Mouse (Mus musculus) megakaryocyte-erythroid progenitor cell, adult 5-6 weeks (primary cell): ENCODE results near the gene Gm12216. TPM values are rescaled to one million over a fixed set of nuclear protein-coding genes. Genes with fewer than 3 reads are reported as not detected.

Source experiments
- total RNA-seq, 2 experiments: library from RNA; stranded (forward) in 1 of 2; stranded (reverse) in 1 of 2; fragments of 200-1000, 215-1000 nt in 1 of 2; fragments of >200 nt in 1 of 2; fragmentation: Nextera tagmentation in 1 of 2; gene quantifications; 2 replicates each; pipeline ENCODE4 v1.2.3; 2014 to 2017

The Gm12216 gene
- total RNA-seq, 2 experiments from 2014 or later = 12.6 TPM; not detected in 1

Other genes starting within 250 kb of the Gm12216 start
- not detected in 2 replicates for gene Il4, start 240.6 kb downstream of the Gm12216 start, total RNA-seq (2014; fragmentation: Nextera tagmentation)
- 3.5 and 5.0 TPM in 2 replicates for gene Il4, start 240.6 kb downstream of the Gm12216 start, total RNA-seq (2017)
- gene Il13, start 224.6 kb downstream of the Gm12216 start, total RNA-seq (2014; fragmentation: Nextera tagmentation) = not detected in 2 replicates
- not detected in 2 replicates for gene Il13, start 224.6 kb downstream of the Gm12216 start, total RNA-seq (2017)
- gene Rad50, start 151.9 kb downstream of the Gm12216 start, total RNA-seq (2014; fragmentation: Nextera tagmentation) = 53.6 and 58.6 TPM in 2 replicates
- 91.4 and 110 TPM in 2 replicates for gene Rad50, start 151.9 kb downstream of the Gm12216 start, total RNA-seq (2017)
- not detected in 2 replicates for gene Il5, start 138.5 kb downstream of the Gm12216 start, total RNA-seq (2014; fragmentation: Nextera tagmentation)
- not detected in 2 replicates for gene Il5, start 138.5 kb downstream of the Gm12216 start, total RNA-seq (2017)
- gene Irf1, start 89.2 kb downstream of the Gm12216 start, total RNA-seq (2014; fragmentation: Nextera tagmentation) = 3.1 and 4.4 TPM in 2 replicates
- 39.2 and 50.6 TPM in 2 replicates for gene Irf1, start 89.2 kb downstream of the Gm12216 start, total RNA-seq (2017)
- not detected in 2 replicates for gene Gm17334, start 86.1 kb downstream of the Gm12216 start, total RNA-seq (2014; fragmentation: Nextera tagmentation)
- gene Gm17334, start 86.1 kb downstream of the Gm12216 start, total RNA-seq (2017) = 0.89 TPM in 1 of 2 replicates, not detected in the other
- 6.3 and 10.5 TPM in 2 replicates for gene Slc22a5, start 32.4 kb upstream of the Gm12216 start, total RNA-seq (2014; fragmentation: Nextera tagmentation)
- 7.0 and 11.2 TPM in 2 replicates for gene Slc22a5, start 32.4 kb upstream of the Gm12216 start, total RNA-seq (2017)
- 1.5 and 4.3 TPM in 2 replicates for gene Slc22a21, start 121.1 kb upstream of the Gm12216 start, total RNA-seq (2014; fragmentation: Nextera tagmentation)
- 2.3 TPM in 1 of 2 replicates, not detected in the other for gene Slc22a21, start 121.1 kb upstream of the Gm12216 start, total RNA-seq (2017)
- 8.4 and 11.5 TPM in 2 replicates for gene Slc22a4, start 168.8 kb upstream of the Gm12216 start, total RNA-seq (2014; fragmentation: Nextera tagmentation)
- gene Slc22a4, start 168.8 kb upstream of the Gm12216 start, total RNA-seq (2017) = 1.8 and 4.9 TPM in 2 replicates
- gene Pdlim4, start 209.8 kb upstream of the Gm12216 start, total RNA-seq (2014; fragmentation: Nextera tagmentation) = not detected in 2 replicates
- gene Pdlim4, start 209.8 kb upstream of the Gm12216 start, total RNA-seq (2017) = 0.69 TPM in 1 of 2 replicates, not detected in the other
- gene P4ha2, start 240.8 kb upstream of the Gm12216 start, total RNA-seq (2014; fragmentation: Nextera tagmentation) = 1.4 and 12.9 TPM in 2 replicates
- gene P4ha2, start 240.8 kb upstream of the Gm12216 start, total RNA-seq (2017) = 0.65 and 2.5 TPM in 2 replicates